Mouse (Mus musculus) limb, embryonic 10.5 days (tissue): ENCODE measurements around the gene Filip1l. TPM values are rescaled to one million over a fixed set of nuclear protein-coding genes. Genes with fewer than 3 reads are reported as not detected.

Experiments
- DNase-seq: peaks from one replicate; pipeline ENCODE4 v3.0.0-alpha.2; 2017; ENCODE audit warnings: low spot score
- H3K27ac ChIP-seq: fragments of 300-500 bp; sonication (generic); 2 replicates; pipeline ENCODE4 v1.5.1; 2016; ENCODE audit warnings: mild to moderate bottlenecking
- H3K27me3 ChIP-seq: fragments of 300-500 bp; sonication (generic); 2 replicates; pipeline ENCODE4 v1.6.1; 2016; ENCODE audit warnings: low read depth, mild to moderate bottlenecking; ENCODE audit not compliant: poor library complexity, severe bottlenecking
- H3K36me3 ChIP-seq: fragments of 300-500 bp; sonication (generic); 2 replicates; pipeline ENCODE4 v1.6.1; 2016; ENCODE audit warnings: mild to moderate bottlenecking, moderate library complexity
- H3K4me1 ChIP-seq: fragments of 300-500 bp; sonication (generic); 2 replicates; pipeline ENCODE4 v1.6.1; 2016
- H3K4me3 ChIP-seq: fragments of 300-500 bp; sonication (generic); 2 replicates; pipeline ENCODE4 v1.5.1; 2016; ENCODE audit warnings: mild to moderate bottlenecking, moderate library complexity
- H3K9me3 ChIP-seq: fragments of 300-500 bp; sonication (generic); replicated peaks from 2 replicates; pipeline ENCODE4 v1.6.1; 2016; ENCODE audit warnings: mild to moderate bottlenecking
- WGBS: fragments of 180-500 bp; shearing (Covaris S2); methylation state at CpG from one replicate; pipeline ENCODE4 v1.1.7; 2016; 5-methylcytosine and 5-hydroxymethylcytosine counted together
- polyA plus RNA-seq: library from polyadenylated mRNA; unstranded; fragments of >200 nt; fragmentation: Nextera tagmentation; extraction: Ambion mirVana; gene quantifications from 2 replicates; pipeline ENCODE4 v1.2.1, GENCODE M21; 2016

The Filip1l gene
- polyA plus RNA-seq = 10.7 and 14.4 TPM in 2 replicates

- H3K27ac ChIP-seq = no peak within 1 kb of the TSS
- H3K4me1 ChIP-seq = peaks cover 21% of the 10 kb centered on the region
- H3K9me3 ChIP-seq = no peaks in the 10 kb centered on the region
- WGBS = 83% methylated on average over 6 of the region's 6 CpGs
- DNase-seq = no peak
- no peak within 1 kb of the TSS for H3K4me3 ChIP-seq
- no peaks in the 10 kb centered on the region for H3K27me3 ChIP-seq
- no peaks in the 10 kb centered on the region for H3K36me3 ChIP-seq
Observed at GRCm38 (mm10) chr16:57352751-57353150, at the start of gene Filip1l. Filip1l (plus strand) TSS chr16:57353093.

- no peaks in the 10 kb centered on the region for H3K36me3 ChIP-seq
- WGBS = 26% methylated on average over 19 of the region's 19 CpGs
- H3K4me1 ChIP-seq = peaks cover 37% of the 10 kb centered on the region
- DNase-seq = peak; percentile 78
- no peaks in the 10 kb centered on the region for H3K9me3 ChIP-seq
- H3K4me3 ChIP-seq = peak overlapping the region; percentile 41
- H3K27ac ChIP-seq = peak overlapping the region; percentile 81
- peaks cover 23% of the 10 kb centered on the region; the same call in 1 of the 2 replicates for H3K27me3 ChIP-seq
Observed at GRCm38 (mm10) chr16:57303716-57304115, 49.2 kb upstream of the Filip1l start.

GRCm38 (mm10) chr16:57305463-57305862, 47.4 kb upstream of the Filip1l start:
- Histone ChIP-seq H3K36me3 (no peaks in the 10 kb centered on the region), H3K4me1 (peaks cover 47% of the 10 kb centered on the region), H3K4me3 (no peak overlapping the region), H3K9me3 (no peaks in the 10 kb centered on the region), H3K27me3 (peaks cover 11% of the 10 kb centered on the region; the same call in 1 of the 2 replicates), H3K27ac (no peak overlapping the region)
- 79% methylated on average over 6 of the region's 6 CpGs for WGBS
- DNase-seq = no peak

GRCm38 (mm10) chr16:57312130-57312529, 40.8 kb upstream of the Filip1l start:
- Histone ChIP-seq H3K9me3 (no peaks in the 10 kb centered on the region), H3K27me3 (no peaks in the 10 kb centered on the region), H3K4me1 (peaks cover 25% of the 10 kb centered on the region), H3K27ac (no peak overlapping the region), H3K4me3 (no peak overlapping the region), H3K36me3 (no peaks in the 10 kb centered on the region)
- DNase-seq = no peak
- whole genome bisulfite sequencing = 96% methylated on average over 2 of the region's 2 CpGs

- WGBS = 94% methylated on average over 3 of the region's 3 CpGs
- Histone ChIP-seq H3K36me3 (no peaks in the 10 kb centered on the region), H3K27ac (no peak overlapping the region), H3K9me3 (no peaks in the 10 kb centered on the region), H3K4me1 (peaks cover 37% of the 10 kb centered on the region), H3K4me3 (no peak overlapping the region), H3K27me3 (no peaks in the 10 kb centered on the region)
- DNase-seq = no peak
Observed at GRCm38 (mm10) chr16:57313487-57313886, 39.4 kb upstream of the Filip1l start.

- Histone ChIP-seq H3K4me3 (no peak overlapping the region), H3K4me1 (peaks cover 31% of the 10 kb centered on the region), H3K27ac (no peak overlapping the region), H3K36me3 (no peaks in the 10 kb centered on the region), H3K27me3 (no peaks in the 10 kb centered on the region), H3K9me3 (no peaks in the 10 kb centered on the region)
- DNase-seq = no peak
- WGBS = 58% methylated on average over 3 of the region's 3 CpGs
Observed at GRCm38 (mm10) chr16:57314236-57314635, 38.7 kb upstream of the Filip1l start.

- 0 out of 2 replicates have a peak, but pooled peaks cover 2% of the 10 kb centered on the region for H3K9me3 ChIP-seq
- no peak overlapping the region for H3K4me3 ChIP-seq
- H3K27me3 ChIP-seq = no peaks in the 10 kb centered on the region
- no peak overlapping the region for H3K27ac ChIP-seq
- 94% methylated on average over 9 of the region's 9 CpGs for WGBS
- DNase-seq = no peak
- H3K4me1 ChIP-seq = peaks cover 24% of the 10 kb centered on the region
- H3K36me3 ChIP-seq = peaks cover 6% of the 10 kb centered on the region
Observed at GRCm38 (mm10) chr16:57315026-57315425, 37.9 kb upstream of the Filip1l start.

- H3K4me3 ChIP-seq = no peak overlapping the region
- peaks cover 11% of the 10 kb centered on the region for H3K36me3 ChIP-seq
- 59% methylated on average over 4 of the region's 4 CpGs for WGBS
- H3K9me3 ChIP-seq = peaks cover 2% of the 10 kb centered on the region; the same call in 1 of the 2 replicates
- no peaks in the 10 kb centered on the region for H3K27me3 ChIP-seq
- DNase-seq = no peak
- peak overlapping the region; percentile 16; the same call in 1 of the 2 replicates for H3K27ac ChIP-seq
- H3K4me1 ChIP-seq = peaks cover 24% of the 10 kb centered on the region
Observed at GRCm38 (mm10) chr16:57317127-57317526, 35.8 kb upstream of the Filip1l start.

GRCm38 (mm10) chr16:57317882-57318636, 34.8 kb upstream of the Filip1l start:
- no peak overlapping the region for H3K27ac ChIP-seq
- peaks cover 24% of the 10 kb centered on the region for H3K4me1 ChIP-seq
- no peaks in the 10 kb centered on the region for H3K27me3 ChIP-seq
- H3K9me3 ChIP-seq = peaks cover 2% of the 10 kb centered on the region; the same call in 1 of the 2 replicates
- H3K4me3 ChIP-seq = no peak overlapping the region
- no peak for DNase-seq
- peaks cover 11% of the 10 kb centered on the region for H3K36me3 ChIP-seq
- 49% methylated on average over 13 of the region's 13 CpGs for WGBS

GRCm38 (mm10) chr16:57318637-57319125, 34.2 kb upstream of the Filip1l start:
- H3K4me1 ChIP-seq = peaks cover 24% of the 10 kb centered on the region
- H3K27me3 ChIP-seq = no peaks in the 10 kb centered on the region
- H3K4me3 ChIP-seq = no peak overlapping the region
- WGBS = 76% methylated on average over 8 of the region's 8 CpGs
- H3K9me3 ChIP-seq = peaks cover 2% of the 10 kb centered on the region; the same call in 1 of the 2 replicates
- H3K36me3 ChIP-seq = peaks cover 11% of the 10 kb centered on the region
- H3K27ac ChIP-seq = no peak overlapping the region
- no peak for DNase-seq

GRCm38 (mm10) chr16:57319284-57320124, 33.4 kb upstream of the Filip1l start:
- H3K9me3 ChIP-seq = peaks cover 2% of the 10 kb centered on the region; the same call in 1 of the 2 replicates
- DNase-seq = no peak
- 46% methylated on average over 7 of the region's 7 CpGs for WGBS

GRCm38 (mm10) chr16:57326996-57327395, 25.9 kb upstream of the Filip1l start:
- Histone ChIP-seq H3K27me3 (no peaks in the 10 kb centered on the region), H3K4me1 (peaks cover 9% of the 10 kb centered on the region; the same call in 1 of the 2 replicates), H3K9me3 (no peaks in the 10 kb centered on the region), H3K4me3 (no peak overlapping the region), H3K36me3 (no peaks in the 10 kb centered on the region), H3K27ac (peak overlapping the region; percentile 27; the same call in 1 of the 2 replicates)
- no peak for DNase-seq
- WGBS = 75% methylated on average over 7 of the region's 7 CpGs

More at GRCm38 (mm10) chr16:57319284-57320124, 33.4 kb upstream of the Filip1l start:
- Histone ChIP-seq H3K27ac (no peak overlapping the region), H3K36me3 (peaks cover 11% of the 10 kb centered on the region), H3K4me1 (peaks cover 19% of the 10 kb centered on the region), H3K4me3 (no peak overlapping the region), H3K27me3 (no peaks in the 10 kb centered on the region)
